Mouse (Mus musculus): ENCODE data around the gene Edc4.
"Not testable (repeated sequence)": the region's sequence is repeated elsewhere in the genome, so short reads cannot be mapped to it uniquely, and the experiment has no call there.

Gene Edc4

GRCm38 (mm10) chr8:105880754-105881520 is at the start of gene Edc4:
Gene Edc4 (plus strand): TSS chr8:105880881.
- in situ Hi-C loops (cut with MseI, MboI) = no loop called here

- in situ Hi-C loops (cut with MseI, MboI) = not testable (repeated sequence)
Measured at GRCm38 (mm10) chr8:105833740-105834139, 46.9 kb upstream of the Edc4 start.

- in situ Hi-C loops (cut with MseI, MboI) = no loop called here
Measured at GRCm38 (mm10) chr8:105835318-105835717, 45.4 kb upstream of the Edc4 start.

GRCm38 (mm10) chr8:105836991-105837390 is 43.7 kb upstream of the Edc4 start:
- in situ Hi-C loops (cut with MseI, MboI) = no loop called here

- in situ Hi-C loops (cut with MseI, MboI) = no loop called here
Measured at GRCm38 (mm10) chr8:105839209-105839608, 41.5 kb upstream of the Edc4 start.

- in situ Hi-C loops (cut with MseI, MboI) = no loop called here
Measured at GRCm38 (mm10) chr8:105846678-105847077, 34.0 kb upstream of the Edc4 start.

GRCm38 (mm10) chr8:105850014-105850413 is 30.7 kb upstream of the Edc4 start:
- in situ Hi-C loops (cut with MseI, MboI) = no loop called here

GRCm38 (mm10) chr8:105850611-105851010 is 30.1 kb upstream of the Edc4 start:
- in situ Hi-C loops (cut with MseI, MboI) = no loop called here

- in situ Hi-C loops (cut with MseI, MboI) = no loop called here
Measured at GRCm38 (mm10) chr8:105851651-105852143, 29.0 kb upstream of the Edc4 start.

GRCm38 (mm10) chr8:105852146-105852729 is 28.4 kb upstream of the Edc4 start:
- in situ Hi-C loops (cut with MseI, MboI) = no loop called here

GRCm38 (mm10) chr8:105853178-105853577 is 27.5 kb upstream of the Edc4 start, which contains the start of gene Cenpt:
Gene Cenpt (minus strand): TSS chr8:105853278.
- in situ Hi-C loops (cut with MseI, MboI) = no loop called here

- in situ Hi-C loops (cut with MseI, MboI) = no loop called here
Measured at GRCm38 (mm10) chr8:105854303-105854702, 26.4 kb upstream of the Edc4 start.

- in situ Hi-C loops (cut with MseI, MboI) = no loop called here
Measured at GRCm38 (mm10) chr8:105854715-105855216, 25.9 kb upstream of the Edc4 start, which contains the start of gene Thap11. Gene Thap11 (plus strand): TSS chr8:105855132.

GRCm38 (mm10) chr8:105855248-105856167 is 25.2 kb upstream of the Edc4 start:
- in situ Hi-C loops (cut with MseI, MboI) = no loop called here

GRCm38 (mm10) chr8:105856168-105856835 is 24.4 kb upstream of the Edc4 start:
- in situ Hi-C loops (cut with MseI, MboI) = no loop called here

- in situ Hi-C loops (cut with MseI, MboI) = no loop called here
Measured at GRCm38 (mm10) chr8:105858495-105858894, 22.2 kb upstream of the Edc4 start.

GRCm38 (mm10) chr8:105859314-105859713 is 21.4 kb upstream of the Edc4 start:
- in situ Hi-C loops (cut with MseI, MboI) = no loop called here

GRCm38 (mm10) chr8:105860143-105860981 is 20.3 kb upstream of the Edc4 start, which contains the start of gene Nutf2:
Gene Nutf2 (plus strand): TSS chr8:105860580.
- in situ Hi-C loops (cut with MseI, MboI) = no loop called here

- in situ Hi-C loops (cut with MseI, MboI) = no loop called here
Measured at GRCm38 (mm10) chr8:105861951-105862350, 18.7 kb upstream of the Edc4 start.

All from mouse trophoblast stem cell (cell line).